Mouse (Mus musculus): ENCODE measurements at regions not wholly inside any gene's neighbourhood (a gene's known extent, or its start where the extent isn't known, plus 50 kb on each side); places are given as distances from the start of the nearest gene placed in this dataset.

GRCm38 (mm10) chr3:35359288-35359687 is 394.6 kb upstream of the Atp11b start:
- DNase-seq (ENCODE audit: low spot score in 2 of 2) = no peak

GRCm38 (mm10) chr3:35360515-35360914 is 393.4 kb upstream of the Atp11b start:
- DNase-seq (ENCODE audit: low spot score in 2 of 2) = no peak

- DNase-seq (ENCODE audit: low spot score in 2 of 2) = no peak
Observed at GRCm38 (mm10) chr3:35361086-35361485, 392.8 kb upstream of the Atp11b start.

GRCm38 (mm10) chr3:35365431-35365830 is 388.5 kb upstream of the Atp11b start:
- no peak for DNase-seq (ENCODE audit: low spot score in 2 of 2)

- DNase-seq (ENCODE audit: low spot score in 2 of 2) = no peak
Observed at GRCm38 (mm10) chr3:35372276-35372675, 381.6 kb upstream of the Atp11b start.

- no peak for DNase-seq (ENCODE audit: low spot score in 2 of 2)
Observed at GRCm38 (mm10) chr3:35387386-35387785, 366.5 kb upstream of the Atp11b start.

- DNase-seq (ENCODE audit: low spot score in 2 of 2) = no peak
Observed at GRCm38 (mm10) chr3:35392657-35393056, 361.2 kb upstream of the Atp11b start.

- DNase-seq (ENCODE audit: low spot score in 2 of 2) = no peak
Observed at GRCm38 (mm10) chr3:35400213-35400612, 353.7 kb upstream of the Atp11b start.

- no peak for DNase-seq (ENCODE audit: low spot score in 2 of 2)
Observed at GRCm38 (mm10) chr3:35402666-35403065, 351.2 kb upstream of the Atp11b start.

- DNase-seq (ENCODE audit: low spot score in 2 of 2) = no peak
Observed at GRCm38 (mm10) chr3:35403952-35404351, 350.0 kb upstream of the Atp11b start.

GRCm38 (mm10) chr3:35404492-35405390 is 349.2 kb upstream of the Atp11b start:
- DNase-seq (ENCODE audit: low spot score in 2 of 2) = peak; percentile 25

- peak; percentile 67 to 70 for DNase-seq (ENCODE audit: low spot score in 2 of 2)
Observed at GRCm38 (mm10) chr3:35405621-35406079, 348.3 kb upstream of the Atp11b start.

GRCm38 (mm10) chr3:35437687-35438086 is 316.2 kb upstream of the Atp11b start:
- no peak for DNase-seq (ENCODE audit: low spot score in 2 of 2)

GRCm38 (mm10) chr3:35462858-35463257 is 291.0 kb upstream of the Atp11b start:
- DNase-seq (ENCODE audit: low spot score in 2 of 2) = no peak

- no peak for DNase-seq (ENCODE audit: low spot score in 2 of 2)
Observed at GRCm38 (mm10) chr3:35464212-35464911, 289.5 kb upstream of the Atp11b start.

- DNase-seq (ENCODE audit: low spot score in 2 of 2) = no peak
Observed at GRCm38 (mm10) chr3:35465956-35466355, 287.9 kb upstream of the Atp11b start.

- DNase-seq (ENCODE audit: low spot score in 2 of 2) = no peak
Observed at GRCm38 (mm10) chr3:35473351-35473750, 280.6 kb upstream of the Atp11b start.

GRCm38 (mm10) chr3:35474361-35474760 is 279.5 kb upstream of the Atp11b start:
- DNase-seq (ENCODE audit: low spot score in 2 of 2) = no peak

GRCm38 (mm10) chr3:35475326-35475725 is 278.6 kb upstream of the Atp11b start:
- DNase-seq (ENCODE audit: low spot score in 2 of 2) = peak in 1 of 2 experiments; percentile 16

GRCm38 (mm10) chr3:35480714-35481695 is 272.9 kb upstream of the Atp11b start:
- DNase-seq (ENCODE audit: low spot score in 2 of 2) = no peak

GRCm38 (mm10) chr3:35481841-35482240 is 272.1 kb upstream of the Atp11b start:
- DNase-seq (ENCODE audit: low spot score in 2 of 2) = peak; percentile 34 to 51

Data from layer of hippocampus, postnatal 10 days (tissue).